Mouse (Mus musculus): Measurements from ENCODE around the gene Ppp1r12b.

Ppp1r12b gene

GRCm38 (mm10) chr1:134938233-134938632 lies 17.5 kb downstream of the Ppp1r12b start:
- no peak for DNase-seq

- DNase-seq, result no peak
These were observed 19.4 kb downstream of the Ppp1r12b start for GRCm38 (mm10) chr1:134936335-134936734.

- no peak for DNase-seq
These were observed 23.3 kb downstream of the Ppp1r12b start for GRCm38 (mm10) chr1:134932431-134932830.

- DNase-seq, result no peak
These were observed 36.7 kb downstream of the Ppp1r12b start for GRCm38 (mm10) chr1:134919010-134919409.

- no peak for DNase-seq
These were observed 40.3 kb downstream of the Ppp1r12b start for GRCm38 (mm10) chr1:134915421-134915820.

- peak; percentile 18 to 38 for DNase-seq
These were observed 42.2 kb downstream of the Ppp1r12b start for GRCm38 (mm10) chr1:134913535-134913934.

- DNase-seq, result no peak
These were observed 43.9 kb downstream of the Ppp1r12b start for GRCm38 (mm10) chr1:134911892-134912291.

GRCm38 (mm10) chr1:134910037-134910436 lies 45.7 kb downstream of the Ppp1r12b start:
- no peak for DNase-seq

GRCm38 (mm10) chr1:134909442-134909841 lies 46.3 kb downstream of the Ppp1r12b start:
- DNase-seq, result peak in 1 of 2 experiments; percentile 21

- no peak for DNase-seq
These were observed 53.6 kb downstream of the Ppp1r12b start for GRCm38 (mm10) chr1:134902051-134902619.

GRCm38 (mm10) chr1:134896008-134896407 lies 59.7 kb downstream of the Ppp1r12b start:
- DNase-seq, result no peak

GRCm38 (mm10) chr1:134894803-134895202 lies 60.9 kb downstream of the Ppp1r12b start:
- DNase-seq, result no peak

GRCm38 (mm10) chr1:134891916-134892315 lies 63.8 kb downstream of the Ppp1r12b start:
- no peak for DNase-seq

- DNase-seq, result no peak
These were observed 66.1 kb downstream of the Ppp1r12b start for GRCm38 (mm10) chr1:134889629-134890028.

- no peak for DNase-seq
These were observed 79.9 kb downstream of the Ppp1r12b start for GRCm38 (mm10) chr1:134875800-134876199.

GRCm38 (mm10) chr1:134872678-134873077 lies 83.1 kb downstream of the Ppp1r12b start:
- no peak for DNase-seq

GRCm38 (mm10) chr1:134866426-134866825 lies 89.3 kb downstream of the Ppp1r12b start:
- DNase-seq, result no peak

GRCm38 (mm10) chr1:134865552-134865951 lies 90.2 kb downstream of the Ppp1r12b start:
- no peak for DNase-seq

GRCm38 (mm10) chr1:134860538-134860937 lies 95.2 kb downstream of the Ppp1r12b start:
- no peak for DNase-seq

- DNase-seq, result peak; percentile 54 to 60
These were observed 97.2 kb downstream of the Ppp1r12b start for GRCm38 (mm10) chr1:134858344-134859053.

GRCm38 (mm10) chr1:134854325-134854982 lies 101.3 kb downstream of the Ppp1r12b start:
- DNase-seq, result peak; percentile 87 to 95

- no peak for DNase-seq
These were observed 102.9 kb downstream of the Ppp1r12b start for GRCm38 (mm10) chr1:134852797-134853196.

- DNase-seq, result no peak
These were observed 104.5 kb downstream of the Ppp1r12b start for GRCm38 (mm10) chr1:134851211-134851610.

GRCm38 (mm10) chr1:134850361-134850760 lies 105.4 kb downstream of the Ppp1r12b start:
- DNase-seq, result no peak

All from cerebellum, postnatal 36 days (tissue).